Mouse (Mus musculus): ENCODE results near the gene Pigq.

DNA sequence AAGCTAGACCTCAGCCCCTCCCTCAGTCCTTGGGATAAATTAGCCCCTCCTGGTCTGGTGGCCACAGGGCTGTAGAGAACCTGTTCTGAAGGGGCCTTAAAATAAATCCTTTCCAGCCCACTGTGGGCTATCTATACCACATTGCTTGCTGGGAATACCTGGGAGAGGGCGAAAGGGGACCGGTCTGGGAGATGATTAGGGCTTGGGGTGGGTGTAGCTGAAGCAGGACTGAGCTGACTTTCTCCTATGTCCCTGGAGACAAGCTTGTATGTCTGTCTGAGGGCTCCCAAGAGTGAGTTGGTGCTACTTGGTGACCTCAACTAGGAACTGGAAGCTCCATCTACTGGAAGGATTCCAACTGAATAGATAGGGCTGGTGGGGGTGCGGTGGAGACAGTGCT lies 67.7 kb downstream of the Pigq start:
- TF ChIP-seq CTCF (IDR thresholded peaks at IDR 0.05; ENCODE audit: control insufficient read depth, insufficient read depth, low read length) (no peak), POLR2A (IDR thresholded peaks at IDR 0.05; ENCODE audit: borderline replicate concordance, control insufficient read depth, low read depth, low read length) (no peak)
